Mouse (Mus musculus): ENCODE data around the gene Morn1. TPM values are rescaled to one million over a fixed set of nuclear protein-coding genes. Genes with fewer than 3 reads are reported as not detected.
"Not testable (repeated sequence)": the region's sequence is repeated elsewhere in the genome, so short reads cannot be mapped to it uniquely, and the experiment has no call there.

Gene Morn1
- polyA plus RNA-seq, 1 experiment from 2014 or later: 5.1 TPM

- peaks cover 44% of the 10 kb centered on the region for H3K36me3 ChIP-seq (ENCODE audit: control insufficient read depth, insufficient read depth, low read length)
- H3K4me2 ChIP-seq: no peak overlapping the region
- no peak overlapping the region for H3K4me3 ChIP-seq (ENCODE audit: low read depth, low read length)
- no peaks in the 10 kb centered on the region for H3K27me3 ChIP-seq (ENCODE audit: control insufficient read depth, insufficient read depth, low read length)
- no peaks in the 10 kb centered on the region for H3K9me3 ChIP-seq (ENCODE audit: control insufficient read depth, low read length)
- DNase-seq (ENCODE audit: low spot score, missing footprints): no peak
- no peak for ATAC-seq (ENCODE audit: low FRiP score)
- WGBS: 93% methylated on average over 5 of the region's 5 CpGs
- H3K9ac ChIP-seq (ENCODE audit: low read length): no peak overlapping the region
- peaks cover 15% of the 10 kb centered on the region for H3K4me1 ChIP-seq (ENCODE audit: control insufficient read depth, insufficient read depth, low read length)
- no peak overlapping the region for H3K27ac ChIP-seq (ENCODE audit: low read depth, low read length)
These were observed 15.5 kb upstream of the Morn1 start for GRCm38 (mm10) chr4:155070921-155071320.

DNA sequence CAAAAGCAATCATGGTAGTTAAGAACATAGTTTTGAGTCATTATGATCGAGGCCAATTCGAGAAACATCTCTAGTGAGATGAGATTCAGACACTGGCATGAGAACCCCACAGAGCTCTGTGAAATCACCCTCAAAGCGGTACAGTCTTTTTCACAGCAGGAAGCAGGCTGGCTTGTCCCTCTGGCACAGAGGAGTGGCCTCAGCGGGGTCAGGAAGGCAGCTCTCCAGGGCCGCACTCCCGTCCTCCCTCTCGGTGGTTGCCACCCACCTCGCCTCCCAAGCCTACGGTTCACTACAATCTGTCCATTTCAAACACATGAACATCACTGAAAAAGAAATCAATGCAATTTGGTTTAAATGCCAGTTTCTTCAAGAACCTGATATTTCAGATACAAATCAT lies 12.0 kb upstream of the Morn1 start:
- peaks cover 52% of the 10 kb centered on the region for H3K36me3 ChIP-seq (ENCODE audit: control insufficient read depth, insufficient read depth, low read length)
- H3K4me1 ChIP-seq (ENCODE audit: control insufficient read depth, insufficient read depth, low read length): no peaks in the 10 kb centered on the region
- H3K9ac ChIP-seq (ENCODE audit: low read length): no peak overlapping the region
- no peak for DNase-seq (ENCODE audit: low spot score, missing footprints)
- no peak overlapping the region for H3K4me2 ChIP-seq
- WGBS: 88% methylated on average over 9 of the region's 9 CpGs
- no peak overlapping the region for H3K27ac ChIP-seq (ENCODE audit: low read depth, low read length)
- no peaks in the 10 kb centered on the region for H3K9me3 ChIP-seq (ENCODE audit: control insufficient read depth, low read length)
- H3K4me3 ChIP-seq (ENCODE audit: low read depth, low read length): no peak overlapping the region
- H3K27me3 ChIP-seq (ENCODE audit: control insufficient read depth, insufficient read depth, low read length): no peaks in the 10 kb centered on the region
- ATAC-seq (ENCODE audit: low FRiP score): no peak

DNA sequence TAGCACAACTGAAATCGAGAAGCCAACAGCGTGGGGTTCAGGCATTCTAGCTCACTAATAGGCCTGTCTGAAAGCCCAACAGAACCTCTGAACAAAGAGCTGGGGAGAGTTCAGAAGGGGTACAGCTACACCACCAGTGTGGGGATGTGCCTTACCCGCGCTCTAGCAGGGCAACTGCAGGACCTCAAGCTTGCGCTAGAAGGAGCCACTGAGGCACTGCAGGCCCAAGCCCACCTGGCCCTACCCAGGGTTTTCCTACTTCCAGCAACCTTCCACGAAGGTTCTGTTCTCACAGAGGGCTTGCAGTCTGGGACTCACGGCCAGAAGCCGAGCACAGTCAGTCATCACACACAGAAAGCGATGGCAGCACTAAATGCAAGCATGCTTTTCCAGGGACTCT lies 11.2 kb upstream of the Morn1 start:
- Histone ChIP-seq H3K9me3 (ENCODE audit: control insufficient read depth, low read length) (no peaks in the 10 kb centered on the region), H3K9ac (ENCODE audit: low read length) (no peak overlapping the region), H3K4me3 (ENCODE audit: low read depth, low read length) (no peak overlapping the region), H3K4me2 (no peak overlapping the region), H3K27me3 (ENCODE audit: control insufficient read depth, insufficient read depth, low read length) (no peaks in the 10 kb centered on the region), H3K4me1 (ENCODE audit: control insufficient read depth, insufficient read depth, low read length) (no peaks in the 10 kb centered on the region), H3K36me3 (ENCODE audit: control insufficient read depth, insufficient read depth, low read length) (peaks cover 50% of the 10 kb centered on the region), H3K27ac (ENCODE audit: low read depth, low read length) (no peak overlapping the region)
- ATAC-seq (ENCODE audit: low FRiP score) (no peak), DNase-seq (ENCODE audit: low spot score, missing footprints) (no peak)
- WGBS: 87% methylated on average over 9 of the region's 9 CpGs

- no peak for ATAC-seq (ENCODE audit: low FRiP score)
- WGBS: 82% methylated on average over 2 of the region's 2 CpGs
These were observed 10.6 kb upstream of the Morn1 start for GRCm38 (mm10) chr4:155075813-155076212.

DNA sequence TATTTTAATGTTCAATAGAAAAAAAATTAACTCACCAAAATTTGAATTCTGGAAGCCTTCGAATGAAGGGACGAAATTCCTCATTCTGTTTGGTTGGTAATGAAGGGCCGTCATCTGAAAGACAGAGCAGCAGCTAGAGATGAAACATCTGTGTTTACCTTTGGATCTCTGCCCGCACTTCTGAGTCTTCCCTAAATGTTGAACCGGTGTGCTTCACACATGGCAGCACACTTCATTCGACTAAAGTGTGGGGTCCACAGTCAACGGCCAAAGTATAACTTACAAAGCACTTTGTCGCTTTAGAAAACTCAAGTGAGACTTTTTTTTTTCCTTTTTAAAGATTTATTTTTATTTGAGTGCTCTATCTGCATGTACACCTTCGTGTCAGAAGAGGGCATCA lies 9.7 kb upstream of the Morn1 start:
- H3K4me2 ChIP-seq: no peak overlapping the region
- peaks cover 46% of the 10 kb centered on the region for H3K36me3 ChIP-seq (ENCODE audit: control insufficient read depth, insufficient read depth, low read length)
- no peaks in the 10 kb centered on the region for H3K4me1 ChIP-seq (ENCODE audit: control insufficient read depth, insufficient read depth, low read length)
- ATAC-seq (ENCODE audit: low FRiP score) (no peak), DNase-seq (ENCODE audit: low spot score, missing footprints) (no peak)
- H3K4me3 ChIP-seq (ENCODE audit: low read depth, low read length): no peak overlapping the region
- WGBS: 90% methylated on average over 9 of the region's 9 CpGs
- no peak overlapping the region for H3K9ac ChIP-seq (ENCODE audit: low read length)
- no peaks in the 10 kb centered on the region for H3K9me3 ChIP-seq (ENCODE audit: control insufficient read depth, low read length)
- H3K27ac ChIP-seq (ENCODE audit: low read depth, low read length): no peak overlapping the region
- no peaks in the 10 kb centered on the region for H3K27me3 ChIP-seq (ENCODE audit: control insufficient read depth, insufficient read depth, low read length)

More at GRCm38 (mm10) chr4:155075813-155076212, 10.6 kb upstream of the Morn1 start:
- H3K9me3 ChIP-seq (ENCODE audit: control insufficient read depth, low read length): no peaks in the 10 kb centered on the region
- H3K4me3 ChIP-seq (ENCODE audit: low read depth, low read length): no peak overlapping the region
- H3K36me3 ChIP-seq (ENCODE audit: control insufficient read depth, insufficient read depth, low read length): peaks cover 48% of the 10 kb centered on the region
- no peaks in the 10 kb centered on the region for H3K27me3 ChIP-seq (ENCODE audit: control insufficient read depth, insufficient read depth, low read length)
- no peak overlapping the region for H3K27ac ChIP-seq (ENCODE audit: low read depth, low read length)
- H3K9ac ChIP-seq (ENCODE audit: low read length): no peak overlapping the region
- no peak for DNase-seq (ENCODE audit: low spot score, missing footprints)
- H3K4me1 ChIP-seq (ENCODE audit: control insufficient read depth, insufficient read depth, low read length): no peaks in the 10 kb centered on the region
- no peak overlapping the region for H3K4me2 ChIP-seq

DNA sequence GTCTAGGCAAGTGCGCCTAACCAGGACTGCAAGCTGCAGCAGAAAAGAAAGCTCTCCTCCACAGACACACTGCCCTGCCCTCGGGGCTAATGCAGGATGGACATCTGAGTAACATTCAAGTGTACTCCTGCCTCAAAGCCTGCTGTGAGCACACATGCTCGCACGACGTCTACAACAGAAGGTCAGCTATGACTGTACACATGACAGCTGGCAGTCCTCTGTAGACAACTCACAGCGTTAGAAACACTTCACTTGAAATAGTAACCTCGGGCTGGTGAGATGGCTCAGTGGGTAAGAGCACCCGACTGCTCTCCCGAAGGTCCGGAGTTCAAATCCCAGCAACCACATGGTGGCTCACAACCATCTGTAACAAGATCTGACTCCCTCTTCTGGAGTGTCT lies 7.6 kb upstream of the Morn1 start:
- H3K27ac ChIP-seq (ENCODE audit: low read depth, low read length); ATAC-seq (ENCODE audit: low FRiP score); H3K4me2 ChIP-seq; H3K9ac ChIP-seq (ENCODE audit: low read length); H3K4me3 ChIP-seq (ENCODE audit: low read depth, low read length); DNase-seq (ENCODE audit: low spot score, missing footprints); H3K9me3 ChIP-seq (ENCODE audit: control insufficient read depth, low read length); H3K27me3 ChIP-seq (ENCODE audit: control insufficient read depth, insufficient read depth, low read length); H3K4me1 ChIP-seq (ENCODE audit: control insufficient read depth, insufficient read depth, low read length): not testable (repeated sequence)
- H3K36me3 ChIP-seq (ENCODE audit: control insufficient read depth, insufficient read depth, low read length): peaks cover 34% of the 10 kb centered on the region
- WGBS: 92% methylated on average over 10 of the region's 10 CpGs

GRCm38 (mm10) chr4:155079666-155080065 lies 6.7 kb upstream of the Morn1 start:
- Histone ChIP-seq H3K9ac (ENCODE audit: low read length) (no peak overlapping the region), H3K9me3 (ENCODE audit: control insufficient read depth, low read length) (no peaks in the 10 kb centered on the region), H3K4me2 (no peak overlapping the region), H3K27ac (ENCODE audit: low read depth, low read length) (no peak overlapping the region), H3K36me3 (ENCODE audit: control insufficient read depth, insufficient read depth, low read length) (peaks cover 30% of the 10 kb centered on the region), H3K27me3 (ENCODE audit: control insufficient read depth, insufficient read depth, low read length) (no peaks in the 10 kb centered on the region), H3K4me1 (ENCODE audit: control insufficient read depth, insufficient read depth, low read length) (peaks cover 1% of the 10 kb centered on the region; the same call in 1 of the 2 replicates), H3K4me3 (ENCODE audit: low read depth, low read length) (no peak overlapping the region)
- no peak for DNase-seq (ENCODE audit: low spot score, missing footprints)
- ATAC-seq (ENCODE audit: low FRiP score): no peak
- WGBS: 92% methylated on average over 6 of the region's 6 CpGs

GRCm38 (mm10) chr4:155083553-155083952 lies 2.8 kb upstream of the Morn1 start:
- Histone ChIP-seq H3K4me2 (no peak overlapping the region), H3K9ac (ENCODE audit: low read length) (no peak overlapping the region), H3K4me3 (ENCODE audit: low read depth, low read length) (no peak overlapping the region), H3K27me3 (ENCODE audit: control insufficient read depth, insufficient read depth, low read length) (no peaks in the 10 kb centered on the region), H3K27ac (ENCODE audit: low read depth, low read length) (no peak overlapping the region), H3K9me3 (ENCODE audit: control insufficient read depth, low read length) (no peaks in the 10 kb centered on the region), H3K4me1 (ENCODE audit: control insufficient read depth, insufficient read depth, low read length) (peaks cover 17% of the 10 kb centered on the region), H3K36me3 (ENCODE audit: control insufficient read depth, insufficient read depth, low read length) (peaks cover 11% of the 10 kb centered on the region)
- DNase-seq (ENCODE audit: low spot score, missing footprints): no peak
- ATAC-seq (ENCODE audit: low FRiP score): no peak
- WGBS: 94% methylated on average over 4 of the region's 4 CpGs

DNA sequence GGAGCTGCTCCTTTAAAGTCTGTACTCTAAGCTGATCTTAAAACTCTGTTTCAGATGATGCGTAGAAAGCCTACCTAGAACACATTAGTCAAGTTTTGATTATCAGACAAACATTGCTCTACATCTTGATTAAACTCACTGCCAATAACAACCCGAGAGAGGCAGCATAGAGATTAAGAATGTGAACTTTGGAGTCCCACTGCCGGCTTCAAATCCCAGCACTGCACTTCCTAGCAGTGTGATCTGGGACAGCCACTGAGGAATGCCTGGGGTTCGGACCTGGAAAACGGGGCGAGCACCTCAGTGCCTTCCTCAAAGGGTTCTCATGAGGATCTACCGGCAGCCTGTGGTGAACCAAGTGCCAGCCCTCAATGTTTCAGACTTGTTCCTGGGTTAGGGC lies 2.0 kb upstream of the Morn1 start:
- no peak overlapping the region for H3K9ac ChIP-seq (ENCODE audit: low read length)
- no peak overlapping the region for H3K4me3 ChIP-seq (ENCODE audit: low read depth, low read length)
- no peak overlapping the region for H3K4me2 ChIP-seq
- peaks cover 17% of the 10 kb centered on the region for H3K4me1 ChIP-seq (ENCODE audit: control insufficient read depth, insufficient read depth, low read length)
- no peak for ATAC-seq (ENCODE audit: low FRiP score)
- H3K36me3 ChIP-seq (ENCODE audit: control insufficient read depth, insufficient read depth, low read length): peaks cover 8% of the 10 kb centered on the region; the same call in 1 of the 2 replicates
- DNase-seq (ENCODE audit: low spot score, missing footprints): no peak
- no peaks in the 10 kb centered on the region for H3K9me3 ChIP-seq (ENCODE audit: control insufficient read depth, low read length)
- H3K27ac ChIP-seq (ENCODE audit: low read depth, low read length): no peak overlapping the region
- no peaks in the 10 kb centered on the region for H3K27me3 ChIP-seq (ENCODE audit: control insufficient read depth, insufficient read depth, low read length)
- WGBS: 93% methylated on average over 7 of the region's 7 CpGs
